Mouse (Mus musculus) heart, embryonic 15.5 days (tissue): Measurements from ENCODE around the gene Rnf149. TPM values are rescaled to one million over a fixed set of nuclear protein-coding genes. Genes with fewer than 3 reads are reported as not detected.
A peak's percentile ranks its signal among the peaks of the same experiment; 100 is the strongest.

ENCODE experiments used
- ATAC-seq: fragments of 200-750 bp; cut with Nextera tagmentation; replicated peaks from 2 replicates; pipeline ENCODE4 v1.8.0; 2017; ENCODE audit warnings: low read depth, moderate TSS enrichment; ENCODE audit not compliant: insufficient number of reproducible peaks, insufficient read depth, low FRiP score
- H3K27ac ChIP-seq: fragments of 300-500 bp; sonication (generic); 2 replicates; pipeline ENCODE4 v1.5.1; 2015; ENCODE audit warnings: mild to moderate bottlenecking, inconsistent platforms
- H3K27me3 ChIP-seq: fragments of 300-500 bp; sonication (generic); 2 replicates; pipeline ENCODE4 v1.6.1; 2015; ENCODE audit warnings: inconsistent platforms
- H3K36me3 ChIP-seq: fragments of 300-500 bp; sonication (generic); 2 replicates; pipeline ENCODE4 v1.6.1; 2015; ENCODE audit warnings: mild to moderate bottlenecking, inconsistent platforms
- H3K4me1 ChIP-seq: fragments of 300-500 bp; sonication (generic); replicated peaks from 2 replicates; pipeline ENCODE4 v1.6.1; 2015; ENCODE audit warnings: inconsistent platforms
- H3K4me2 ChIP-seq: fragments of 300-500 bp; sonication (generic); 2 replicates; pipeline ENCODE4 v1.6.1; 2015; ENCODE audit warnings: inconsistent platforms, mild to moderate bottlenecking, moderate library complexity
- H3K4me3 ChIP-seq: fragments of 300-500 bp; sonication (generic); 2 replicates; pipeline ENCODE4 v1.5.1; 2015; ENCODE audit warnings: mild to moderate bottlenecking, inconsistent platforms
- H3K9ac ChIP-seq: fragments of 300-500 bp; sonication (generic); 2 replicates; pipeline ENCODE4 v1.6.1; 2015; ENCODE audit warnings: mild to moderate bottlenecking, inconsistent platforms
- H3K9me3 ChIP-seq: fragments of 300-500 bp; sonication (generic); replicated peaks from 2 replicates; pipeline ENCODE4 v1.6.1; 2016; ENCODE audit warnings: inconsistent platforms
- WGBS: fragments of 180-500 bp; shearing (Covaris S2); methylation state at CpG from one replicate; pipeline ENCODE4 v1.1.7; 2015; ENCODE audit warnings: mixed read lengths; 5-methylcytosine and 5-hydroxymethylcytosine counted together
- polyA plus RNA-seq: library from polyadenylated mRNA; unstranded; fragments of >200 nt; fragmentation: Nextera tagmentation; extraction: Ambion mirVana; gene quantifications from 2 replicates; pipeline ENCODE4 v1.2.1, GENCODE M21; 2015

Rnf149 gene
- polyA plus RNA-seq, 1 experiment from 2014 or later, result 11.6 TPM

GRCm38 (mm10) chr1:39546160-39546866 lies 30.9 kb downstream of the Rnf149 start:
- no peak overlapping the region for H3K27ac ChIP-seq

GRCm38 (mm10) chr1:39545589-39545988 lies 31.6 kb downstream of the Rnf149 start:
- no peak overlapping the region for H3K4me3 ChIP-seq
- no peak overlapping the region for H3K4me2 ChIP-seq
- H3K4me1 ChIP-seq, result peaks cover 15% of the 10 kb centered on the region
- H3K9me3 ChIP-seq, result no peaks in the 10 kb centered on the region
- no peaks in the 10 kb centered on the region for H3K27me3 ChIP-seq
- no peak overlapping the region for H3K9ac ChIP-seq
- H3K36me3 ChIP-seq, result peaks cover 53% of the 10 kb centered on the region
- no peak for ATAC-seq
- WGBS, result 68% methylated on average over 7 of the region's 7 CpGs
- H3K27ac ChIP-seq, result no peak overlapping the region

More at GRCm38 (mm10) chr1:39546160-39546866, 30.9 kb downstream of the Rnf149 start:
- H3K36me3 ChIP-seq, result peaks cover 48% of the 10 kb centered on the region
- WGBS, result 86% methylated on average over 6 of the region's 6 CpGs
- no peaks in the 10 kb centered on the region for H3K27me3 ChIP-seq
- peaks cover 15% of the 10 kb centered on the region for H3K4me1 ChIP-seq
- no peak for ATAC-seq
- no peak overlapping the region for H3K4me3 ChIP-seq
- no peaks in the 10 kb centered on the region for H3K9me3 ChIP-seq
- no peak overlapping the region for H3K4me2 ChIP-seq
- H3K9ac ChIP-seq, result no peak overlapping the region

GRCm38 (mm10) chr1:39540592-39540991 lies 36.6 kb downstream of the Rnf149 start:
- Histone ChIP-seq H3K4me1 (peaks cover 17% of the 10 kb centered on the region), H3K4me2 (no peak overlapping the region), H3K27me3 (no peaks in the 10 kb centered on the region), H3K4me3 (no peak overlapping the region), H3K9me3 (no peaks in the 10 kb centered on the region), H3K27ac (no peak overlapping the region), H3K36me3 (peaks cover 58% of the 10 kb centered on the region), H3K9ac (no peak overlapping the region)
- no peak for ATAC-seq

- no peaks in the 10 kb centered on the region for H3K27me3 ChIP-seq
- ATAC-seq, result no peak
- H3K9ac ChIP-seq, result no peak overlapping the region; the same call in 1 of the 2 replicates
- 82% methylated on average over 10 of the region's 10 CpGs for WGBS
- no peak overlapping the region for H3K27ac ChIP-seq
- no peaks in the 10 kb centered on the region for H3K9me3 ChIP-seq
- no peak overlapping the region for H3K4me2 ChIP-seq
- no peak overlapping the region for H3K4me3 ChIP-seq
- H3K4me1 ChIP-seq, result peaks cover 18% of the 10 kb centered on the region
- peaks cover 39% of the 10 kb centered on the region for H3K36me3 ChIP-seq
Measured at GRCm38 (mm10) chr1:39537631-39538380, 39.4 kb downstream of the Rnf149 start.

- Histone ChIP-seq H3K9ac (peak overlapping the region; percentile 98), H3K36me3 (peaks cover 30% of the 10 kb centered on the region), H3K27me3 (no peaks in the 10 kb centered on the region), H3K4me1 (peaks cover 18% of the 10 kb centered on the region), H3K4me3 (peak overlapping the region; percentile 100), H3K9me3 (no peaks in the 10 kb centered on the region), H3K27ac (no peak overlapping the region), H3K4me2 (peak overlapping the region; percentile 91)
- WGBS, result 31% methylated on average over 7 of the region's 7 CpGs
- ATAC-seq, result no peak
Measured at GRCm38 (mm10) chr1:39536701-39537100, 40.5 kb downstream of the Rnf149 start.

GRCm38 (mm10) chr1:39535515-39536311 lies 41.5 kb downstream of the Rnf149 start:
- H3K36me3 ChIP-seq, result peaks cover 25% of the 10 kb centered on the region
- WGBS, result 0% methylated on average over 100 of the region's 100 CpGs
- peaks cover 18% of the 10 kb centered on the region for H3K4me1 ChIP-seq
- H3K9ac ChIP-seq, result peak overlapping the region; percentile 98
- H3K27me3 ChIP-seq, result no peaks in the 10 kb centered on the region
- H3K4me2 ChIP-seq, result peak overlapping the region; percentile 91
- H3K27ac ChIP-seq, result peak overlapping the region; percentile 91
- H3K4me3 ChIP-seq, result peak overlapping the region; percentile 100
- peak; percentile 90 for ATAC-seq
- H3K9me3 ChIP-seq, result no peaks in the 10 kb centered on the region

GRCm38 (mm10) chr1:39534831-39535230 lies 42.4 kb downstream of the Rnf149 start, which contains the start of gene Cnot11:
TSS of gene Cnot11 (plus strand) at chr1:39534992.
- Histone ChIP-seq H3K27ac (peak within 1 kb of the TSS; percentile 91), H3K4me2 (peak within 1 kb of the TSS; percentile 91), H3K9me3 (no peaks in the 10 kb centered on the region), H3K36me3 (peaks cover 17% of the 10 kb centered on the region), H3K9ac (peak within 1 kb of the TSS; percentile 98), H3K4me3 (peak within 1 kb of the TSS; percentile 100), H3K4me1 (peaks cover 18% of the 10 kb centered on the region), H3K27me3 (no peaks in the 10 kb centered on the region)
- no peak for ATAC-seq
- WGBS, result 34% methylated on average over 13 of the region's 13 CpGs

GRCm38 (mm10) chr1:39533917-39534316 lies 43.3 kb downstream of the Rnf149 start:
- Histone ChIP-seq H3K9me3 (no peaks in the 10 kb centered on the region), H3K4me3 (no peak overlapping the region), H3K36me3 (peaks cover 8% of the 10 kb centered on the region), H3K27ac (no peak overlapping the region), H3K4me1 (peaks cover 18% of the 10 kb centered on the region), H3K9ac (no peak overlapping the region), H3K27me3 (no peaks in the 10 kb centered on the region), H3K4me2 (no peak overlapping the region)
- ATAC-seq, result no peak
- 39% methylated on average over 3 of the region's 3 CpGs for WGBS

- Histone ChIP-seq H3K27ac (no peak overlapping the region), H3K9ac (no peak overlapping the region), H3K36me3 (no peaks in the 10 kb centered on the region), H3K27me3 (no peaks in the 10 kb centered on the region), H3K4me2 (no peak overlapping the region), H3K4me1 (0 out of 2 replicates have a peak, but pooled peaks cover 3% of the 10 kb centered on the region), H3K9me3 (no peaks in the 10 kb centered on the region), H3K4me3 (no peak overlapping the region)
- ATAC-seq, result no peak
- WGBS, result 66% methylated on average over 4 of the region's 4 CpGs
Measured at GRCm38 (mm10) chr1:39531036-39531435, 46.2 kb downstream of the Rnf149 start.

GRCm38 (mm10) chr1:39530258-39530943 lies 46.8 kb downstream of the Rnf149 start:
- H3K4me2 ChIP-seq, result no peak overlapping the region

More at GRCm38 (mm10) chr1:39530258-39530943, 46.8 kb downstream of the Rnf149 start:
- Histone ChIP-seq H3K4me1 (0 out of 2 replicates have a peak, but pooled peaks cover 3% of the 10 kb centered on the region), H3K27me3 (no peaks in the 10 kb centered on the region), H3K9me3 (no peaks in the 10 kb centered on the region), H3K4me3 (no peak overlapping the region), H3K27ac (no peak overlapping the region), H3K36me3 (no peaks in the 10 kb centered on the region), H3K9ac (no peak overlapping the region)
- no peak for ATAC-seq
- 34% methylated on average over 13 of the region's 13 CpGs for WGBS
